In genomic region chr7:83857208-83857488, GRCm38 (mm10) we compare ENCODE assay signal across 16 mouse cellular contexts.
"Had no signal": no experiment of that assay in that cellular context is flagged by ENCODE, and none has a peak within 500 bp of the region (broad histone marks: within the 10 kb centered on the region; RNA-seq: fewer than 3 reads in every experiment).

No protein-coding gene starts in this region.

- DNase-seq: kidney, adult 11 months; kidney, adult 9 months; kidney, postnatal 36 days; left cerebral cortex, postnatal 4 days; lung, adult 2 months; midbrain, embryonic 14.5 days; right cerebral cortex, adult 18-20 months; right cerebral cortex, postnatal 25 days; thymus, adult 2 months; thymus, postnatal 25 days had no signal

- H3K27me3 ChIP-seq: limb, embryonic 13.5 days; neural tube, embryonic 15.5 days had no signal

- H3K4me3 ChIP-seq: layer of hippocampus, adult 2 months; limb, embryonic 13.5 days; myocyte; neural tube, embryonic 15.5 days had no signal

- H3K9ac ChIP-seq: limb, embryonic 13.5 days; liver, embryonic 14.5 days; neural tube, embryonic 15.5 days had no signal

- H3K36me3 ChIP-seq: limb, embryonic 13.5 days; neural tube, embryonic 15.5 days had no signal

- H3K27ac ChIP-seq: kidney, postnatal 0 days; layer of hippocampus, adult 2 months; limb, embryonic 13.5 days; liver, embryonic 14.5 days; neural tube, embryonic 15.5 days had no signal

- H3K9me3 ChIP-seq: limb, embryonic 13.5 days; neural tube, embryonic 15.5 days had no signal

- H3K4me2 ChIP-seq: limb, embryonic 13.5 days; neural tube, embryonic 15.5 days had no signal

- H3K4me1 ChIP-seq: neural tube, embryonic 15.5 days had no signal
